Mouse (Mus musculus): ENCODE measurements around the gene Pkd1l1.

Gene Pkd1l1

DNA sequence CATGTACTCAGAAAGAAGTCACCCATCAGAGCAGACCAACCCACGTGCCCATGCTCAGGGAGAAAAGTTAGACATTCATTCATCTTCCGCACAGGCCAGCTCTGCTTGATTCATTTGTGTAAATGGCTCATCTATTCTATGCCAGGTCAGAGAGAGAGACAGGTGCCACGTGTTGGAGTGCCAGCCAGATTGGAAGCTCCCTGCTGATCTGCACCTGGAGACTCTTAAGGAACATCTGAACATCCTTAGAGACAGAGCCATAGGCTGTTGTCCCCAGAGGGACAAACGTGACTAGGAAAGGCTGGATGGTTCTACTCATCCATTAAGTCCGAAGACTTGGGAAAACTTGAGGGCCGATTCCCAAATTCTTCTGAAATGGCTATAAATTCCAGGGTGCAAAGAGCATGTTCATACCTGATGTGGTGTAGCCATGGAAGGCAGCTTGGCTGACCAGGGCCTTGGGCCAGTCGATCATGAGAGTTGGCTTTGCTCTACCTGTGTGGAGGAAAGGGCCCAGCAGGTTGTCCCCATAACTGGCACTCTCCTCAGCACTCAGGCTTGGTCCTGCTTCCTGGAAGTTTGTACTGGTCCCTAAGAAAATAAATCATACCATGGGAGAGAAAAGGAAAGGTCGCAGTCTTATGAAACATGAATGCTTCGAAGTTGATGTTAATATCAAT, 36.5 kb downstream of the Pkd1l1 start:
- no peak for DNase-seq

DNA sequence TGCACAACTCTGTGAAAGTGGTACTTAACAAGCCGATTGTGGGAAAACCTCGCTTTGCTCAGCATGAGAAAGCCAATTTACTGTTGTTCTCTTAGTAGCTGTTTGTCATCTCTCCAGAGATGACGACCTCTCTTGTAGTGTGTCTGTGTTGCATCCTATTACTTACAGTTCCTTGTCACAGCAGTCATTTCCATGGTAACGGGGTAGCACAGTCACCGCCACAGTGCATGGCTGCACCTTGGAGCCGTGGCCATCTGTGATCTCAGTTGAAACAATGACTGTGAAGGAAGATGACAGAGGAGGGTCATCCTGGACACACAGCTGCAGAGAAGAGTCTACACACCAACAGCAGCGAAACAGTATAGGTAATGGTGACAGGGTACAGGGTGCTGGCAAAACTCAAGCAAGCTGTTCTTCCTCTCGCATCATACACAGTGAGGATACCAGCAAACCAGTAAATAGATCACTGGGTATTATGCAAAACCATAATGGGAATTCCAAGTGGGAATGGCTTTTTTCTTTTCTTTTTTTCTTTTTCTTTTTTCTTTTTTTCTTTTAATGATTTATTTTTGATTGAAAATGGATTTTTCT, 56.9 kb downstream of the Pkd1l1 start:
- no peak for DNase-seq

DNA sequence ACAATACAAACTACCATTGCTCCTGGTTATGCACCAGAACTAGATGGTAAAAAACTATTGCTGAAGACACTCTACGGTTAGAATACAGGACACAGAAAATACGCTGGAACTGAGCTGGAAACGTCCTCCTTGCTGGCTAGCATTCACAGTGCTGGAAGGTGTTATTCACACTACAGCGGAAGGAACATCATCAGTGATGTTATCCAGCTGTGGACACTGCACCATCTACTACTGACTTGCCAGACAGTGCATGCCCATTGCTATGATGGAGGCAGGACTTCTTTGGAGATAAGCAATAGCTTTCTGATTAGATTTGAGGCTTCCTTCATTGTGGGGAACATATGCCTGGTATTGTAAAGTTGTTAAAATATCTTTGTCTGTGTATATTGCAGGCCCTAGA, 90.3 kb downstream of the Pkd1l1 start:
- no peak for DNase-seq

DNA sequence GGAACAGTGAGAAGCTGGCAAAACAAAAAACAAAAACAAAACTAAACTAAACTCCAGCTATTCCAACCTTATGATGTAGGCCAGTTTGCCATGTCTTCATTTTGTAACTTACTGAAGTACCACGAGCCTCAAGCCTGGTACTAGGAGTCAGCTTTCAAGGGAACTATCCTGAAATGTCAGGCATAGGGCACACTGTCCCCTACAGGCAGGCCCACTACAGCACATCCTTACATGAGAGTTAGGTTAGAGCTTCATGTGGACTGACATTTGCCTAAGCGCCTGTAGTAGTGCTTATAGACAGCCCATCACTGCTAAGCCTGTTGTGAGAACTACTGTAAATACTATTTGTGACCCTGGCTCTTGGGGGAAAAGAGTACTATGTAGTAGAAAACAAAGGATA, 91.5 kb downstream of the Pkd1l1 start:
- DNase-seq, result no peak

DNA sequence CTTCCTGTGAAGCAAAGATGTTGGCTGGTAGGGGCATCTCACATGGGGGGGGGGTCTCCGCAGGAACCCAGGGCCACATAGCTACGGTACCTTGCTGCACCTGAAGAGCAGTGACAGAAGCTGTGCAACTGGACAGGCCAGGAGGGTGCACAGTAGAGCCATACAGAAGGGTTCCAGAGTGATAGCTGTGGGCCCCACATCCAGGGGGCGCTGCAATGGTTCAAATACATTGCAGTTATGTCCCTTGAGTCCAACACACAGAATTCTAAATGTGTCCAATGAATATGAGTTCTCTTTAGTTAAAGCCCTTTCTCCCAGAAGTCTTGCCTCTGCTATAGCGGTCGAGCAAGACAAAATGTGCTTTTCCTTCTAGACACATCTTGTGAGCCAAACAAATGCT, 103.0 kb downstream of the Pkd1l1 start:
- DNase-seq, result no peak

DNA sequence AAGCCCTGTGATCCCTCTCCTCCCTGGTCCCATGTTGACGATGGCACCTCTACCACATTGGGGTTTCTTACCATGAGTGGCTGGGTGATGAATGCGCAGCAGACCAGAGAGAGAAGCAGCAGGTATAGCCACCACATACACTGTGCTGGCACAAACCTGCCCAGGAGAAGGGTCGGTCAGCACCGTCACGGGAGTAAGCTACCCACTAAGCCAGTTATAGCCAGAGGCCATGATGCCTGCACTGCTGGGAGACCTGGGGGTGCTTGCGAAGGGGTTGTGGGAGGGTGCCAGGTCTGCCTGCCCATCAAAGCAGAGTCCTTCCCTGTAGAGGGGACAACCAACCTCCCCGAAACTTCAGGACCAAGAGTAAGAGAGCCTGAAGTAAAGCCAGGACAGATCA, 107.0 kb downstream of the Pkd1l1 start:
- DNase-seq, result no peak

DNA sequence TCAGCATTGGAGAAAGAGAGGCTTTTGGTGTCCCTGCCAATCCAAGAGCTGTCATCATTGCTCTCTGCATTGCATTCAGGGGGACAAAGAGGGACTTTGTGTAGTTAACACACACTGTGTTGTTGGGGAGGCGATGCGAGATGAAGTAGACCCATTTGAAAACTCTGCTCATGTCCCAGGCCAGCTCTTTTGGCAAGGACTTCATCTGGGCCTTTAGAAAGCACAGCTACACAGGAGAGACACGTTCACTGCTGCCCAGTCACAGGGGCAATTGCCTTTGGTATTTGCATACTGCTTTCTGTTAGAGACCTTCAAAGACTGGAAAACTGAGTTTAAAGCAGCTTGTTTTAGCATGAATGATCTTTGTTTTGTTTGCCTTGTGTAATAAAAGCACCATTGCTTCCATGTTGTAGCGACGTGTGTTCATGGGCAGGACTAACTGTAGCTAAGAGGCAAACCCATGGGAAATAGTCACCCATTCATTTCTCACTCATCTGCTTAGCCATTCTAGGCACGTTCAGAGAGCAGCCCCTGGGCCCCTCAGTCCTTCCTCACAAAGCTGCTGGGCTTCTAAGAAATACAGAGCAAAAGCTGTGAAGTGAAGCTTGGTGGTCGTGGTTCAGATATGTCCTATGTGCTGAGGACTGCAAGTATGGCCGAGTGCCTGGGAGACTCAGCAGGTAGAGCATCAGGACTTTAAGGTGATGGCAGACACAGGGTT, 109.0 kb downstream of the Pkd1l1 start:
- DNase-seq, result no peak

DNA sequence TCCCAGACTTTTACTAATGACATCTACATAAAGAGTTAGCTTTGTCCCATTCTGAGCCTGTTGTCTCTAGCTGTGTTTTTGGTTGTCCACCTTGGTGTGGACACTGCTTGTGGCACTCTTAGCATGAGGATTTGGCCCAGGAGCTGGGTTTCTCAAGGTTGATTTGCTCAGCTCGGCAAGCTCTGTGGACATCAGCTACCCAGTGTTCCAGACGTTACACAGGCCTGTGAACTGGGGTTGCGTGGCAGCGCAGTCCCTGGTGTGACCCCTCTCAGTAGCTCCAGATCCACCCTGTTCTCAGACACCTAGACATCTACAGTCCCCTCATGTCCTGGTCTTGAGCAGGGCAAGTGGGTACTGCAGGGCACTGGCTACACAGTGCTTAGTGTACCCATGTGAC, 110.6 kb downstream of the Pkd1l1 start:
- no peak for DNase-seq

DNA sequence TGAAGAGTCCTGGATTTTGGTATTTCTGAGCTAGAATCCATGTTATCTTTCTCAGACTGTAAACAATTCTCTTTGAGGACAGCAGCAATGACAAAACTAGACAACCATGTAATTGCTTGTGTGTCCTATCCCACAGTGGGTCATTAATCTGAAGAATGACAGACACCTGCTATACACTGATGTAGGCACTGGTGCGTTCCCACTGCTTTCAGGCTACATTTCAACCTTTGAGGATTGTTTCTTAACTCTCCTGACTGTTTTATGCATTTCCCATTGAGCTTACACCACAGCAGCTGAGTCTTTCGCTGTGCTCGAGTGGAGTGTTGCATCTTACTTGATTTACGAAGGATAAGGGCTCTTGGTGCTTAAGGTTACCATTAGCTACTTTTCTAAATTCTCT, 111.1 kb downstream of the Pkd1l1 start:
- DNase-seq, result no peak

DNA sequence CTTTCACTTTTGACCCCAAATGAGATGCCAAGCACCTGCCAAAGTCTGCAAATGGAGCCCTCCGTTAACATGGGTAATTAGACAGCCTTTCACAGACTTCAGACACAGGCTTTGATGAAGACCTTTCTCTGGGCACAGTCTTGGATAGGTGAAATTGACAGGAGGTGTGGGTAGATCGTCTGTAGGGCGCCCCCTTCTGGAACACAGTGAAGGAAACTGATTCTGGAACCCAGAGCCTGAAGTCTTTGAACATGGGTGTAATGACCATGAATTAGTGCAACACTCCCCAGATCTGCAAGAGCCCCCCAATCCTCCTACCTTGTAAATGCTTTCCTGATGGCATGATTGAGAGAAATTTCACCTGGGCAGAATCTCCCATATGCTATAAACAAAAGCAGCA, 112.2 kb downstream of the Pkd1l1 start:
- DNase-seq, result peak; percentile 24

DNA sequence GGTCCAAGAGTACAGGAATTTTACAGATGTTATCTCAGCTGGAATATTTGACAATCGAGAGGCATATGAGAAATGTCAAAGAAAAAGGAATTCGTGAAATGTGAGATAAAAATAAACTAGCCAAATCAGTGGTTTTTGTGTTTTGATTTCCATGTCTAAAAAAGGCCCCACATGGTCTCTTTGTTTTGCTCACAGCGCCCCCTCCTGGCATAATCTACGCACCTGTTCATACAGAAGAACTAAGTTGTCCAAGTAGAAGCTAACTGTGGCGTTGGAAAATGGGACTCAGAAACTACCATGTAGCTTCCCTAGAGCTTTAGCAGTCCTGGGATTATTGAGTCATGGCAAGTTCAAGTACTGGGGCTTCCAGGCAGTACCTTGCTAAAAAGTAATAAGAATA, 113.2 kb downstream of the Pkd1l1 start:
- DNase-seq, result peak; percentile 86

DNA sequence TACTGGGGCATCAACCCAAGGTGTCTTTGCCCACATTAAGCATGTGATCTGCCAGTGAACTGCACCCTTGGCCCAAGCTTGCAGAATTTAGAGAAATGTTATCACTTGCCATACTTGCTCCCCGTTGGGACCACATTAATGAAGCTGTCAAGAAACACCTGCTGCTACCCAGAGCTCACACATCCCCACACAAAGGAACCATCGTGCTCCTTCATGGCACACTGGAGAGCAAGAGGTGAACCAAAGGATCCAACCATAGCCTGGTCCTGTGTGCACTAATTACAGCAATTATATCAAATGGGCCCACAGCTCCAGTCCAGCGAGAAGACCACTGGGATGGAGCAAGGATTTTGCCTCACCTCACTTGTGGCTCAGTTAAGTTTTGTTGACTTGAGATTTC, 114.0 kb downstream of the Pkd1l1 start:
- no peak for DNase-seq

DNA sequence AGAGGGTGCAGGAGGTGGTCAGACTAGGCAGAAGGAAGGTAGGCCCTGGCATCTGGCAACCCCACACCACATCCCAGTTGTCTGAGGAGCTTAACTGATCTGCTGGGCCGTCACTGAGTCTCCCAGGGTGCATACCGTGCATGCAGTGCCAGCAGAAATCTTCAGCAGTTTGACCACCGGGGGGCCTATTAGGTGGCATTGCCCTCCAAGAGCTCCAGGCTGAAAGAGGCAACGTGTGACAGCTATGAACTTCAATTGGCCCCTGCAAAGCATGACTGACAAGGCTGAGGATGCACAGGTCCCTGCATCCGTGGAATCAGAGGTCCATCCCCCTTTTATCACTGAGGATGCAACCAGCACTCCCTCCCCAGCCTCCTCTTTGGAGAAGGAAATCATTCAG, 116.9 kb downstream of the Pkd1l1 start:
- DNase-seq, result peak; percentile 14

DNA sequence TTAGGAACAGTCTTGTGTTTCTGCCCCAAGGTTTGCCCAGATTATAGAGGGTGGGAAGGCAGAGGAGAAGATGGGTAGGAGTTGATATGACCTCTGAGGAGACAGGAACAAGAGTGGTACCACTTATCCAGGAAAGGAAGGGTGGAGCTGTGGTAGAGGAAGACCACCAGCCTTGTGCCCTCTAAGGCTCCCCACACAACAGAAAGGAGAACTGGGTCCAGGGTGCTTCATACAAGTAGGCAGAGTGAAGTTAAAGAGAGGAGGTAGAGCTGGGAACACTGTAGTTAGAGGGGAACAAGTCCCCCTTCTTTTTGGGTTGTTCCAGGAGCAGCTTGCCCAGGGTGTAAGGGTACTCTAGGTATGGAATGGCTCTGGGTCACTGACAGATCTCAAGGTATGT, 125.0 kb downstream of the Pkd1l1 start:
- no peak for DNase-seq

DNA sequence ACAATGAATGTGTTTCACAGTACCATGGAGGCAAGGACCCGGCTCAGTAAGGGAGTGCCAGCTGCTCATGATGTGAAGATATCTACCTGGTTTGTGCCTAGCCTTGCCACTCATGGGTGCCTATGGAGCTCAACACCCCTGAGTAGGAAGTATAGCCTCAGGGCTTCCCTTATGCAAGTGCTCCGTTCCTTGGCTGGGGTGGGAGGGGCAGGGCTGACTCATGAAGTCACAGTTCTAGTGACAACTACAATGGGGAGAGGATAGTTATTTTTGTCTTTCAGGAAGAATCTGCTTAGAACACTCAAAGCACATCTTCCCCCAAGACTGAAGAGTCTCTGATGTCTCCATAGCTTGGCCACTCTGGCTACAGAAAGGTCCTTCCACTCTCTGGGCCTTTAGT, 125.4 kb downstream of the Pkd1l1 start:
- DNase-seq, result no peak

DNA sequence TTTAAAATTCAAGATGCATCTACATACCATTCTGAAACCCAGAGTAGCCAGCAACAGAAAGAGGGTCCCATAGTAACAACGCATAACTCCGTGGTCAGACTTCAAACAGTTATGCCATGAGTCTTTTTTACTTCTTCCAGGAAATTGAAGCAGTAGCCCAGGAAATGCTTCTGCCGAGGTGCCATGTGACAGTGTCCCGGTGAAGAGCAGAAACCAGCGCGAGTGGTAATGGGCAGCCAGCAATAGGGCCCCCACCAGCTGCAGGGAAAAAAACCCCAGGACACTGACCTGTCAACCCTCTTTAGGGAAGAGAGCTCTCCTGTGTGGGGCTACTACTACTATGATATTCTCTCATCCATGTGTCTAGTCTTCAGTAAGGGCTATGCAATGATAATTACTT, 136.9 kb downstream of the Pkd1l1 start:
- no peak for DNase-seq

DNA sequence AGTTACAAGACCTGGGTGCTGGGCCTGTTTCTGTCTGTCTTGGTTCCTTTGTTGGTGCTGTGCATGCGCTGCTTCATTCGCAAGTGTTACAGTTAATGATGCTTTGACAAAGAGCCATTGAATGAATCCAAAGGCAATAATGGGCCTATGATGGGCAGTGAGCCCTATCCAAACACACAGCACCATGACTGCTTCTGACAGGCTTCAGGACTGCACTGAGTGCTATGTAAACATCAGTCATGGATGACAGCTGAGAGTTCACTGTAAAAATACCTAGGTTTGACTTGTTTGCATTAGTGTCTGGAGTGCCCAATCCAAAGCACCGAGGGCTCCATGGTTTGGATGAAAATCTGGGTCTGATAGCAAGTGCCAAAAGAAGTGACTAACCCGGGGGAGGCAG, 138.9 kb downstream of the Pkd1l1 start:
- no peak for DNase-seq

DNA sequence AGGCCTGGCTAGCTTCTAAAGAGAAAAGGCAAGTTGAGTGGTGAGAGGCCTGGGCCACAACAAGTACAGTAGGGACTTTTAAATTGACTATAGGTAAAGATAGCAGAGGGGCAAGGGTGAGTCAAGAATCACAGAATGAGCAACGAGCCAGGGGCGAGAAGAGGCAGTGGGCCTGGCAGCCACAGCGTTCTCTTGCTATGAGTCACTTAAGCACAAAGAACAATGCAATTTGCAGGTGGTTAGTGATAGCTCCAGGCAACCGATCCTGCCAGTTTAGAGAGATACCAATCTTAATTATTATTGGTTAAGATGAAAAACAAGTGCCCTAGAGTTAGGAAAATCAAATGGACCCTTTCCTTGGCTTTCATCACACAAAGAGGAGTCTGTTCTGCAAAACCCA, 142.5 kb downstream of the Pkd1l1 start:
- DNase-seq, result no peak

DNA sequence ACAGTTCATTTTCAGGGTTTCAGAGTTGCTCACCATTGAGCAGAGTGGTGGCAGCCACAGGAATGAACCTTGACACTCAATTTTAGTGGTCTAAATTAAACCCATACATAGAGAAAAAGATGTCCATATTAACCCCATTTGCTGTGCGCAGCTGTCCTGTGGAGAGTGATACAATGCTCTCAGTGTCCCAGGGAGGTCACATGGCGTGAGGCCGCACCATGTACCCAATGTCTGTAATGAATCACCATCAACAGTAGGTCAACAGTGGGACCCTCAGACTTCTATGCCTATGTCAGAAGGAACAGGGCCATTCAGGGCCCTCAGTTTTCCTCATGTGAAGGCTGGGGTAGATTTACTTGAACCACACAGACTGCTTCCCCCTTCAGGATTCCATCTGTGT, 143.5 kb downstream of the Pkd1l1 start:
- DNase-seq, result no peak

DNA sequence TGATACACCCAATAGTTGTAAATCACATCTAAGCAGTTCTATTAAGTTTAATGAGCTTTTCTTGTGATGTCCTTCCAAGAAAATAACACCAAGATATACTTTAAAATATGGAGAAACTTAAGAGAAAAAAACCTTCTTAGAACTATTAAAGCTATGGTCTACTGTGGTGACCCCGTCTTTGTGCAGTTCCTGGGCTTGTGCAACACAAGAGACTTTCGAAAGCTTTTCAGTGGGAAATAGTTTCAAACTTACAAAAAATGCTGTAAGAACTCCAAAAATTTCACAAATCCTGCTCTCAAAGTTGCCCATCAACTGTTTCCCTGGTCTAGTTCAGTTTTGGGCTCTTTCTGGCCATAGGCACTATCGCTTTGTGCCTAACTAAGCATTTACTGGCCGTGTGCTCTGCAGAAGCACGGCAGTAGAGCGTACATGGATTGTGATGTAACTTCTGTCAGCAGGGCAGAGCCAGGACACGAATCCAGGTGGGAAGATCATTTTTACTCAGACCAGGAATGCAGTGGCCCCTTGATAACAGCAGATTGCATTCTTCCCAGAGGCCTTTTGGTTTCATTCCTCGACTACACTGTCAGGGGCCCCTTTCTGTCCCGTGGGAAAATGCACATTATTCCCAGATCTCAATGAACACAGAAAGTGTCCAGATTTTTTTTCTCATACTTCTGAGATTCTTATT, 144.1 kb downstream of the Pkd1l1 start:
- DNase-seq, result no peak

DNA sequence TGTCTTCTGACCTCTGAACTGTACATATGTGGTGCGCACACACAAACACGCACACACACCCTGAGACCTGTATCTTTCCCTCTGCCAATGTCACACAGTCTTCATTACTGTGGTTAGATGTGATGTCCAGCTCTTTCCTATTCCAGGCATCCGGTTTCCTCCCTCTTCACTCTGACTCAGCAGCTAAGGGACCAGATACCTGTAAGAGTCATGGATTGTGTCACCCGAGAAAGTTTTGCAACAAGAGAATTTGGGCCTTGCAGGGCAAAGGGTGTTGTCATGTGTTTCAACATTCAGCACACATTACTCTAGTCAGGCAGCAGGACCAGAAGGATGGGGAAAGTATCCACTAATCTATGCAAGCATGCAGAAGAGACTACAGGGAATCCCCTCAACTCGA, 146.5 kb downstream of the Pkd1l1 start:
- no peak for DNase-seq

DNA sequence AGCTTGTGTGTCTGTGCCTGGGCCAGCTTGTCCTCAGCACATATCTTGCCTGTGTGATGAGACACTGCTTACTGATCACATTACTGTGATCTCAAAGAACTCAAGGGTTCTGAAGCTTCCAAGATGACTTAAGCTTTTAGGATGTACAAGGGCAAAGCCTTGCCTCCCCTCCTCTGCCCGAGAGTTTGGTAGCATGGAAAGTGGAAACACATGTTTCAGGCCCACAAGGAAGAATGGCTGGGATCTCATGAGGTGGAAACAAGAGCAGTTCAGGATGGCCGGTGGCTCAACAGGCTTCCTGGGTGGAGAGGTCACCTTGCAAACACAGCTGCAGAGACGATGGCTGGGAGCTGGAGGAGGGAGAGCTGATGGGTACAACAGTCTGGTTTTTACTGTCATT, 147.0 kb downstream of the Pkd1l1 start:
- no peak for DNase-seq

DNA sequence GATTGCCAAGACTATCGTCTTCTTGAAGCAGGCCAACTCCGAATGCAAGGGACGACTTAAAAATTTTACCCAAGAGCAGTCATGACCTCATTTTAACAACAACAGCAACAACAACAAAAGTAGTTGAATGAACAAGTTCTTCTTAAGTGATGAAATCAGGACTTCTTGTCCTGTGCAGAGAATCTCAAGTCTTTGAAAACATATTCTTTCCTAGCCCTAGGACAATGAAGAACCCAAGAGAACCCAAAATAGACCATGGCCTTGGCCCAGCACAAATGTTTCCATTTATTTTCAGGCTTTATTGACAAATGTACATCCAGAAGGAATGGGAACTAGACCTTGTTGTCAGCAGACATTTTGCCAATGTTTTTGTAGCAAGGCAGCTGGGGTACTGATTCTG, 147.7 kb downstream of the Pkd1l1 start:
- DNase-seq, result no peak

DNA sequence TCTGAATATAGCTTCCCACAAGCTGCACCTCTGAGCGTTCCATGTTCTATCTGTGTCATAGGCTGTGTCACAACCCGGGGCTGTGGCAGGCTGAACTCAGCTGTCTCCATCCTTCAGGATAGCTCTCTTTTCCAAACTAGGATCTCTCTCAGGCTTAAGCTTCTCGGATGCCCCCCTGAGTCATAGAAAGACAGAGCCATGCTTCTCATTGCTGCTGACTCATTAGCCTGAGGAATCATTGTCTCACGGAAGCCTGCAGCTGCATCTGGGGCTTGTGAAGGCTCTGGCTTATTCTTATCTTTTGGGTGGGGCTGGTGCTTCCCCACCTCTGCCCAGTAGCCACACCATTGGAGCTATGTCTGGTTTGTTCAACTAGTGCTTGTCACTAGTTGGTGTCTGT, 151.7 kb downstream of the Pkd1l1 start:
- DNase-seq, result no peak
